Mouse (Mus musculus) retina, embryonic 14.5 days (tissue): ENCODE results near the gene Rap1gds1.

ENCODE experiments used
- DNase-seq: peaks from one replicate; pipeline ENCODE4 v3.0.0-alpha.2; 2015; ENCODE audit warnings: low spot score

Gene Rap1gds1

GRCm38 (mm10) chr3:138941604-138942003, 133.4 kb downstream of the Rap1gds1 start:
- DNase-seq: no peak

- no peak for DNase-seq
Measured at GRCm38 (mm10) chr3:138937241-138937640, 137.8 kb downstream of the Rap1gds1 start.

GRCm38 (mm10) chr3:138936780-138937179, 138.2 kb downstream of the Rap1gds1 start:
- no peak for DNase-seq

GRCm38 (mm10) chr3:138927437-138927836, 147.6 kb downstream of the Rap1gds1 start:
- no peak for DNase-seq

- DNase-seq: no peak
Measured at GRCm38 (mm10) chr3:138926161-138926560, 148.8 kb downstream of the Rap1gds1 start.

GRCm38 (mm10) chr3:138918241-138918640, 156.8 kb downstream of the Rap1gds1 start:
- no peak for DNase-seq

- no peak for DNase-seq
Measured at GRCm38 (mm10) chr3:138917016-138917415, 158.0 kb downstream of the Rap1gds1 start.

- no peak for DNase-seq
Measured at GRCm38 (mm10) chr3:138916591-138916990, 158.4 kb downstream of the Rap1gds1 start.

- no peak for DNase-seq
Measured at GRCm38 (mm10) chr3:138914626-138915288, 160.2 kb downstream of the Rap1gds1 start.

GRCm38 (mm10) chr3:138912504-138912903, 162.5 kb downstream of the Rap1gds1 start:
- no peak for DNase-seq

GRCm38 (mm10) chr3:138909313-138909712, 165.7 kb downstream of the Rap1gds1 start:
- no peak for DNase-seq

GRCm38 (mm10) chr3:138906112-138906880, 168.7 kb downstream of the Rap1gds1 start:
- peak; percentile 86 for DNase-seq

GRCm38 (mm10) chr3:138905678-138906077, 169.3 kb downstream of the Rap1gds1 start:
- DNase-seq: peak; percentile 30

- DNase-seq: no peak
Measured at GRCm38 (mm10) chr3:138900571-138901141, 174.3 kb downstream of the Rap1gds1 start.

GRCm38 (mm10) chr3:138898055-138898454, 176.9 kb downstream of the Rap1gds1 start:
- no peak for DNase-seq

- DNase-seq: no peak
Measured at GRCm38 (mm10) chr3:138897500-138897899, 177.5 kb downstream of the Rap1gds1 start.

GRCm38 (mm10) chr3:138893520-138893919, 181.5 kb downstream of the Rap1gds1 start:
- DNase-seq: no peak

GRCm38 (mm10) chr3:138889769-138890295, 185.2 kb downstream of the Rap1gds1 start:
- DNase-seq: no peak

- DNase-seq: no peak
Measured at GRCm38 (mm10) chr3:138889214-138889613, 185.8 kb downstream of the Rap1gds1 start.

- no peak for DNase-seq
Measured at GRCm38 (mm10) chr3:138886121-138886520, 188.9 kb downstream of the Rap1gds1 start.

GRCm38 (mm10) chr3:138881725-138882347, 193.2 kb downstream of the Rap1gds1 start:
- DNase-seq: no peak

- no peak for DNase-seq
Measured at GRCm38 (mm10) chr3:138880999-138881724, 193.8 kb downstream of the Rap1gds1 start.
